Mouse (Mus musculus): ENCODE results near the gene Spsb3.

DNA sequence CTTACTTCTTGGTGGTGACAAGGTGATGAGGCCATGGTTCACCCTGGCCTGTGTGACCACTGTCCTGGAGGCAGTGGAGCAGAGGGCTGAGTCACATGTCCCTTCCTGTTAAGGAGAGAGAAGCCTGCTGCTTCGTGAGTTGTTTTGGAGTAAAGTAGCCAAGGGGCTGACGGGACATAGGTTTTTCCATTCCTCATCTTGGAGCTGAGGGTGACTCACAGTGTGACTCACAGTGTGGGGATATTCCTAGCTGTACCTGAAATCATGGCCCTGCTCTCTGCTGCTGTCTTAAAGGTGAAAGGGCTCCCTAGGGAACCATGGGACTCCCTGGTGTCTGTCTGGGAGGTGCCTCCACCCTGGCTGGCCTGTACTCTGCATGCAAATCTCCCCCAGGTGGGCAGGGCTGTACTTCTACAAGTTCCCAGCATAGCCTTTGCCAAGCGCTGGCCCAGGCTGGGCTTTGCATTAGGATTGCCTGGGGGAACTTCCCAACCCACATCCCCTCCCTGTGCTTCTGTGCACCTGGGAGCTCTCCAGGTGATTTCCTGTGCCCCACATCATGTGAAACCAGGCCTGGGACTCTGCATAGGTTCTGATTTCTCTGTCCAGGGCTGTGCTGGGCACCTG, 30.5 kb upstream of the Spsb3 start:
- TF ChIP-seq TAL1 (IDR thresholded peaks at IDR 0.05; ENCODE audit: low read length) (no peak), GATA1 (IDR thresholded peaks at IDR 0.05; ENCODE audit: low read length) (no peak)
